Mouse (Mus musculus) heart, embryonic 16.5 days (tissue): ENCODE measurements around the gene Pp2d1. TPM values are rescaled to one million over a fixed set of nuclear protein-coding genes. Genes with fewer than 3 reads are reported as not detected.

Source experiments
- ATAC-seq: fragments of 200-750 bp; cut with Nextera tagmentation; replicated peaks from 2 replicates; pipeline ENCODE4 v1.8.0; 2017; ENCODE audit warnings: moderate number of reproducible peaks; ENCODE audit not compliant: insufficient read depth, low FRiP score; ENCODE audit errors: extremely low read depth
- H3K27ac ChIP-seq: fragments of 300-500 bp; sonication (generic); 2 replicates; pipeline ENCODE4 v1.5.1; 2014; ENCODE audit warnings: mild to moderate bottlenecking, low read length, control low read depth, moderate library complexity
- H3K27me3 ChIP-seq: fragments of 300-500 bp; sonication (generic); 2 replicates; pipeline ENCODE4 v1.6.1; 2014; ENCODE audit warnings: low read length, mixed read lengths; ENCODE audit not compliant: control insufficient read depth, insufficient read depth
- H3K36me3 ChIP-seq: fragments of 300-500 bp; sonication (generic); 2 replicates; pipeline ENCODE4 v1.6.1; 2014; ENCODE audit not compliant: control insufficient read depth, insufficient read depth
- H3K4me1 ChIP-seq: fragments of 300-500 bp; sonication (generic); 2 replicates; pipeline ENCODE4 v1.6.1; 2014; ENCODE audit warnings: low read length, mixed read lengths; ENCODE audit not compliant: control insufficient read depth, insufficient read depth
- H3K4me2 ChIP-seq: fragments of 300-500 bp; sonication (generic); 2 replicates; pipeline ENCODE4 v1.6.1; 2014; ENCODE audit warnings: low read depth, mild to moderate bottlenecking, control low read depth, low read length
- H3K4me3 ChIP-seq: fragments of 300-500 bp; sonication (generic); 2 replicates; pipeline ENCODE4 v1.5.1; 2014; ENCODE audit warnings: mild to moderate bottlenecking, control low read depth, low read length
- H3K9ac ChIP-seq: fragments of 300-500 bp; sonication (generic); 2 replicates; pipeline ENCODE4 v1.6.1; 2014; ENCODE audit warnings: low read length, control low read depth
- H3K9me3 ChIP-seq: fragments of 300-500 bp; sonication (generic); replicated peaks from 2 replicates; pipeline ENCODE4 v1.6.1; 2016; ENCODE audit warnings: low read length; ENCODE audit not compliant: control insufficient read depth
- WGBS: fragments of 180-500 bp; shearing (Covaris S2); extraction: QIAGEN DNeasy Blood & Tissue Kit; methylation state at CpG from one replicate; pipeline ENCODE4 v1.1.7; 2014; 5-methylcytosine and 5-hydroxymethylcytosine counted together
- polyA plus RNA-seq: library from polyadenylated mRNA; unstranded; fragments of >200 nt; fragmentation: Nextera tagmentation; extraction: Ambion mirVana; gene quantifications from 2 replicates; pipeline ENCODE4 v1.2.1, GENCODE M21; 2015

The Pp2d1 gene
- polyA plus RNA-seq, 1 experiment from 2014 or later: 0.07 TPM

- Histone ChIP-seq H3K27me3 (no peaks in the 10 kb centered on the region), H3K27ac (peak overlapping the region; percentile 99), H3K4me2 (peak overlapping the region; percentile 94), H3K4me1 (peaks cover 34% of the 10 kb centered on the region), H3K36me3 (no peaks in the 10 kb centered on the region), H3K9me3 (no peaks in the 10 kb centered on the region), H3K4me3 (peak overlapping the region; percentile 92), H3K9ac (peak overlapping the region; percentile 94)
- ATAC-seq: peak; percentile 78
- WGBS: under 1% methylated on average over 15 of the region's 15 CpGs
Measured at GRCm38 (mm10) chr17:53568118-53568517, 28.9 kb upstream of the Pp2d1 start.

GRCm38 (mm10) chr17:53567346-53568101 is 28.3 kb upstream of the Pp2d1 start:
- Histone ChIP-seq H3K27ac (peak overlapping the region; percentile 99), H3K4me3 (peak overlapping the region; percentile 92), H3K9ac (peak overlapping the region; percentile 94), H3K4me1 (peaks cover 30% of the 10 kb centered on the region), H3K4me2 (peak overlapping the region; percentile 94), H3K27me3 (no peaks in the 10 kb centered on the region), H3K9me3 (no peaks in the 10 kb centered on the region), H3K36me3 (no peaks in the 10 kb centered on the region)
- WGBS: under 1% methylated on average over 58 of the region's 67 CpGs
- peak; percentile 49 for ATAC-seq

GRCm38 (mm10) chr17:53566919-53567345 is 27.7 kb upstream of the Pp2d1 start:
- H3K36me3 ChIP-seq: no peaks in the 10 kb centered on the region
- peak overlapping the region; percentile 94 for H3K4me2 ChIP-seq
- H3K9ac ChIP-seq: peak overlapping the region; percentile 94
- H3K4me3 ChIP-seq: peak overlapping the region; percentile 92
- no peaks in the 10 kb centered on the region for H3K27me3 ChIP-seq
- H3K4me1 ChIP-seq: peaks cover 27% of the 10 kb centered on the region
- ATAC-seq: peak; percentile 57
- WGBS: under 1% methylated on average over 31 of the region's 51 CpGs
- H3K27ac ChIP-seq: peak overlapping the region; percentile 99
- no peaks in the 10 kb centered on the region for H3K9me3 ChIP-seq

- 2% methylated on average over 20 of the region's 20 CpGs for WGBS
- ATAC-seq: no peak
- H3K27ac ChIP-seq: peak within 1 kb of the TSS; percentile 99
- H3K4me1 ChIP-seq: peaks cover 27% of the 10 kb centered on the region
- H3K4me3 ChIP-seq: peak within 1 kb of the TSS; percentile 92
- no peaks in the 10 kb centered on the region for H3K9me3 ChIP-seq
- H3K9ac ChIP-seq: peak within 1 kb of the TSS; percentile 94
- H3K36me3 ChIP-seq: no peaks in the 10 kb centered on the region
- peak within 1 kb of the TSS; percentile 94 for H3K4me2 ChIP-seq
- no peaks in the 10 kb centered on the region for H3K27me3 ChIP-seq
Measured at GRCm38 (mm10) chr17:53566161-53566918, 27.1 kb upstream of the Pp2d1 start, which contains the start of gene Kat2b. Gene Kat2b, plus strand, starts transcription at chr17:53566861.

- no peaks in the 10 kb centered on the region for H3K9me3 ChIP-seq
- no peaks in the 10 kb centered on the region for H3K27me3 ChIP-seq
- no peaks in the 10 kb centered on the region for H3K36me3 ChIP-seq
- WGBS: 80% methylated on average over 4 of the region's 4 CpGs
- H3K9ac ChIP-seq: no peak overlapping the region
- ATAC-seq: no peak
- H3K4me1 ChIP-seq: peaks cover 18% of the 10 kb centered on the region
- no peak overlapping the region for H3K27ac ChIP-seq
- no peak overlapping the region for H3K4me3 ChIP-seq
- no peak overlapping the region for H3K4me2 ChIP-seq
Measured at GRCm38 (mm10) chr17:53564837-53565236, 25.6 kb upstream of the Pp2d1 start.

- no peak for ATAC-seq
- Histone ChIP-seq H3K36me3 (no peaks in the 10 kb centered on the region), H3K4me2 (no peak overlapping the region), H3K4me1 (peaks cover 7% of the 10 kb centered on the region; the same call in 1 of the 2 replicates), H3K9me3 (no peaks in the 10 kb centered on the region), H3K27ac (no peak overlapping the region), H3K4me3 (no peak overlapping the region), H3K9ac (no peak overlapping the region), H3K27me3 (no peaks in the 10 kb centered on the region)
- 87% methylated on average over 4 of the region's 4 CpGs for WGBS
Measured at GRCm38 (mm10) chr17:53561458-53562029, 22.3 kb upstream of the Pp2d1 start.

- no peak for ATAC-seq
- Histone ChIP-seq H3K27me3 (no peaks in the 10 kb centered on the region), H3K27ac (no peak overlapping the region)
Measured at GRCm38 (mm10) chr17:53559646-53560045, 20.4 kb upstream of the Pp2d1 start.

GRCm38 (mm10) chr17:53557443-53557842 is 18.2 kb upstream of the Pp2d1 start:
- Histone ChIP-seq H3K4me1 (peaks cover 4% of the 10 kb centered on the region; the same call in 1 of the 2 replicates), H3K27ac (no peak overlapping the region), H3K4me2 (no peak overlapping the region), H3K9me3 (no peaks in the 10 kb centered on the region), H3K36me3 (no peaks in the 10 kb centered on the region), H3K4me3 (no peak overlapping the region), H3K27me3 (no peaks in the 10 kb centered on the region), H3K9ac (no peak overlapping the region)
- 26% methylated on average over 3 of the region's 3 CpGs for WGBS
- ATAC-seq: no peak

More at GRCm38 (mm10) chr17:53559646-53560045, 20.4 kb upstream of the Pp2d1 start:
- H3K36me3 ChIP-seq: no peaks in the 10 kb centered on the region
- 78% methylated on average over 5 of the region's 5 CpGs for WGBS
- H3K4me2 ChIP-seq: no peak overlapping the region
- H3K4me3 ChIP-seq: no peak overlapping the region
- H3K9me3 ChIP-seq: no peaks in the 10 kb centered on the region
- H3K4me1 ChIP-seq: peaks cover 4% of the 10 kb centered on the region; the same call in 1 of the 2 replicates
- H3K9ac ChIP-seq: no peak overlapping the region
